12 mouse cellular contexts compared by ENCODE assay signal in the genomic region with DNA sequence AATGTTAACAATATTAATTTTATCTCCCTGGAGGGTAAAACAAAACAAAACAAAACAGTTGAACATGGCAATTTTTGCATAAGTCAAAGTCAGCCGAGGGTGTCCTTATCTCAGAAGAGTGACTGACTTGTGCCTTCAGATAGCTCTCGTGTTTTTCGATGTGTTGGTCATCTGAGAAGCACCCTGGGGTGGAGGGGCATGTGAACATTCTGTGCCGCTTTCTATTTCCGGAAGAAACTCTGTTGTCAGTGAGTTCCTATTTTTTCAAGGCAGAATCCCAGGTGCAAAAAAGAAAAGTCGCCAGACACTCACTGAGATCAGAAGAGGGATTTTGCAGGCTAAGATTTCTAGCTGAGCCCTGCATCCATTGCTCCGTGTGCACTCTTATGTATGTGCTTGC. TPM values are rescaled to one million over a fixed set of nuclear protein-coding genes. Genes with fewer than 3 reads are reported as not detected.
DNase-seq lines count a peak whose midpoint lies in the region; ATAC-seq and TF ChIP-seq lines count a peak whose summit lies in the region.
"Had no signal": no experiment of that assay in that cellular context is flagged by ENCODE, and none has a peak within 500 bp of the region (broad histone marks: within the 10 kb centered on the region; RNA-seq: fewer than 3 reads in every experiment).

No protein-coding gene starts in this region.

- peak overlapping the region; percentile 53 for H3K27ac ChIP-seq in heart, adult 2 months
- no peak overlapping the region for H3K27ac ChIP-seq in CH12.LX (ENCODE audit: insufficient read depth, low read depth)
- H3K27ac ChIP-seq in heart, embryonic 14.5 days (replicated peaks in 1 of 2; ENCODE audit: control insufficient read depth in 1 of 2, insufficient read depth in 1 of 2, low read depth in 2 of 2, low read length in 2 of 2) = no peak overlapping the region
- no peak overlapping the region for H3K27ac ChIP-seq in liver, embryonic 13.5 days
- no peak overlapping the region for H3K27ac ChIP-seq in hindbrain, embryonic 16.5 days (ENCODE audit: low read depth, low read length)
- H3K27ac ChIP-seq: forebrain, embryonic 15.5 days had no signal

- peak in 1 of 2 experiments; percentile 11 for DNase-seq in heart, adult 2 months
- DNase-seq in heart, postnatal 4 days = no peak
- DNase-seq in CH12.LX (ENCODE audit: extremely low read depth) = no peak
- no peak for DNase-seq in liver, embryonic 13.5 days
- no peak for DNase-seq in right cerebral cortex, postnatal 14 days
- no peak for DNase-seq in gastrocnemius, postnatal 25 days

- no peak for ATAC-seq in heart, embryonic 14.5 days (ENCODE audit: insufficient number of reproducible peaks, insufficient read depth, low FRiP score, low read depth)
- ATAC-seq in liver, embryonic 13.5 days (ENCODE audit: low read depth) = no peak
- no peak for ATAC-seq in hindbrain, embryonic 16.5 days
- ATAC-seq: forebrain, embryonic 15.5 days; midbrain, embryonic 16.5 days had no signal

- no peaks in the 10 kb centered on the region for H3K9me3 ChIP-seq in CH12.LX (replicated peaks; ENCODE audit: low read length)
- H3K9me3 ChIP-seq in heart, embryonic 14.5 days (ENCODE audit: control insufficient read depth, low read length) = no peaks in the 10 kb centered on the region
- H3K9me3 ChIP-seq in liver, embryonic 13.5 days (replicated peaks) = no peaks in the 10 kb centered on the region
- H3K9me3 ChIP-seq in hindbrain, embryonic 16.5 days (ENCODE audit: control insufficient read depth, low read length) = no peaks in the 10 kb centered on the region
- H3K9me3 ChIP-seq: forebrain, embryonic 15.5 days had no signal

- no peak overlapping the region for H3K4me2 ChIP-seq in CH12.LX (ENCODE audit: insufficient read depth, low read depth, poor library complexity, severe bottlenecking)
- peak overlapping the region; percentile 47 for H3K4me2 ChIP-seq in heart, embryonic 14.5 days (ENCODE audit: low read length)
- H3K4me2 ChIP-seq in liver, embryonic 13.5 days = 0 out of 2 replicates have a peak overlapping the region, but pooled peaks have one; percentile 10
- no peak overlapping the region for H3K4me2 ChIP-seq in hindbrain, embryonic 16.5 days (ENCODE audit: low read length)
- H3K4me2 ChIP-seq: forebrain, embryonic 15.5 days had no signal

- intact Hi-C loops in heart, adult 2 months (cut with DNase I) = loop anchor here (5.0 kb wide), 1 partner anchor 74 kb away; no protein-coding TSS in a partner anchor

- in situ Hi-C loops in CH12.LX (cut with MboI; ENCODE audit: low pct_ligation_motif_present, low pct_unique_long_range_greater_than_20kb, low sequenced_read_pairs) = no loop called here

- TF ChIP-seq POLR2A in heart, adult 2 months (IDR thresholded peaks at IDR 0.05; ENCODE audit: insufficient read depth, low read depth, low read length) = no peak
- no peak for TF ChIP-seq POLR2A in CH12.LX (IDR thresholded peaks at IDR 0.05; ENCODE audit: low read depth, low read length)

- no peak for TF ChIP-seq CTCF in heart, adult 2 months (IDR thresholded peaks at IDR 0.05)
- no peak for TF ChIP-seq CTCF in CH12.LX (conservative IDR thresholded peaks at IDR 0.05 in 1 of 2, IDR thresholded peaks at IDR 0.05 in 1 of 2; ENCODE audit: low read depth in 2 of 2, low read length in 2 of 2)

- peak overlapping the region; percentile 8; the same call in 1 of the 2 replicates for H3K9ac ChIP-seq in heart, adult 2 months (ENCODE audit: low read depth, low read length)
- H3K9ac ChIP-seq in CH12.LX (ENCODE audit: insufficient read depth, low read depth) = no peak overlapping the region
- peak overlapping the region; percentile 13; the same call in 1 of the 2 replicates for H3K9ac ChIP-seq in heart, embryonic 14.5 days (ENCODE audit: low read length)
- no peak overlapping the region for H3K9ac ChIP-seq in liver, embryonic 13.5 days
- H3K9ac ChIP-seq in hindbrain, embryonic 16.5 days (ENCODE audit: low read depth, low read length) = no peak overlapping the region; the same call in 1 of the 2 replicates
- H3K9ac ChIP-seq: forebrain, embryonic 15.5 days had no signal

- TF ChIP-seq EP300 in heart, adult 2 months (IDR thresholded peaks at IDR 0.05; ENCODE audit: insufficient read depth, low read depth, low read length) = no peak
- TF ChIP-seq EP300 in CH12.LX (IDR thresholded peaks at IDR 0.05; ENCODE audit: low read length) = no peak

- WGBS in heart, adult 2 months = 13% methylated on average over 7 of the region's 7 CpGs
- WGBS in heart, embryonic 14.5 days = 25% methylated on average over 7 of the region's 7 CpGs
- WGBS in liver, embryonic 13.5 days (ENCODE audit: insufficient replicate concordance) = 27% methylated on average over 7 of the region's 7 CpGs
- WGBS in hindbrain, embryonic 16.5 days = 80% methylated on average over 7 of the region's 7 CpGs

- no peak for TF ChIP-seq RAD21 in CH12.LX (IDR thresholded peaks at IDR 0.05; ENCODE audit: low read depth, low read length)

- H3K79me2 ChIP-seq in heart, adult 2 months (replicated peaks; ENCODE audit: control insufficient read depth, insufficient read depth, low read length) = no peaks in the 10 kb centered on the region
- H3K79me2 ChIP-seq in CH12.LX (replicated peaks; ENCODE audit: control insufficient read depth, extremely low read depth, insufficient read depth, poor library complexity, severe bottlenecking) = no peaks in the 10 kb centered on the region

- no peaks in the 10 kb centered on the region for H3K4me1 ChIP-seq in heart, adult 2 months (ENCODE audit: control insufficient read depth, insufficient read depth, low read length)
- H3K4me1 ChIP-seq in CH12.LX (ENCODE audit: control insufficient read depth in 1 of 2, insufficient read depth in 2 of 2) = 0 out of 4 replicates have a peak, but pooled peaks cover 0 to 2% of the 10 kb centered on the region in 2 experiments
- peaks cover 3 to 4% of the 10 kb centered on the region in 2 experiments; a peak in 1 of 4 replicates for H3K4me1 ChIP-seq in heart, embryonic 14.5 days (ENCODE audit: control insufficient read depth in 2 of 2, insufficient read depth in 2 of 2, low read length in 2 of 2)
- no peaks in the 10 kb centered on the region for H3K4me1 ChIP-seq in liver, embryonic 13.5 days (replicated peaks)
- no peaks in the 10 kb centered on the region for H3K4me1 ChIP-seq in hindbrain, embryonic 16.5 days (ENCODE audit: control insufficient read depth, insufficient read depth, low read depth, low read length)
- H3K4me1 ChIP-seq: forebrain, embryonic 15.5 days had no signal

- peak overlapping the region; percentile 29 for H3K4me3 ChIP-seq in heart, adult 2 months
- H3K4me3 ChIP-seq in CH12.LX (replicated peaks in 1 of 3; ENCODE audit: low read depth in 2 of 3, low read length in 2 of 3, poor library complexity in 1 of 3) = no peak overlapping the region
- peak overlapping the region in 1 of 2 experiments; percentile 22; a peak in 1 of 4 replicates for H3K4me3 ChIP-seq in heart, embryonic 14.5 days (ENCODE audit: control insufficient read depth in 1 of 2, insufficient read depth in 1 of 2, low read depth in 1 of 2, low read length in 2 of 2)
- no peak overlapping the region for H3K4me3 ChIP-seq in liver, embryonic 13.5 days (replicated peaks)
- no peak overlapping the region for H3K4me3 ChIP-seq in hindbrain, embryonic 16.5 days (ENCODE audit: low read length)
- H3K4me3 ChIP-seq: forebrain, embryonic 15.5 days had no signal

- dilution Hi-C loops in CH12.LX (cut with MboI; ENCODE audit: extremely low pct_ligation_motif_present, extremely low pct_unique_long_range_greater_than_20kb, low sequenced_read_pairs) = no loop called here

- no peaks in the 10 kb centered on the region for H3K27me3 ChIP-seq in heart, adult 2 months (ENCODE audit: control insufficient read depth, insufficient read depth, low read length)
- no peaks in the 10 kb centered on the region for H3K27me3 ChIP-seq in CH12.LX (replicated peaks)
- H3K27me3 ChIP-seq in heart, embryonic 14.5 days (ENCODE audit: control insufficient read depth, insufficient read depth, low read length) = no peaks in the 10 kb centered on the region
- H3K27me3 ChIP-seq in liver, embryonic 13.5 days = no peaks in the 10 kb centered on the region
- H3K27me3 ChIP-seq in hindbrain, embryonic 16.5 days (replicated peaks; ENCODE audit: control insufficient read depth, insufficient read depth, low read length) = no peaks in the 10 kb centered on the region
- H3K27me3 ChIP-seq: forebrain, embryonic 15.5 days had no signal

- H3K36me3 ChIP-seq in heart, adult 2 months (ENCODE audit: control insufficient read depth, insufficient read depth, low read length) = no peaks in the 10 kb centered on the region
- H3K36me3 ChIP-seq in CH12.LX (replicated peaks in 1 of 2; ENCODE audit: control insufficient read depth in 1 of 2, insufficient read depth in 1 of 2, low read length in 1 of 2) = no peaks in the 10 kb centered on the region
- no peaks in the 10 kb centered on the region for H3K36me3 ChIP-seq in heart, embryonic 14.5 days (ENCODE audit: control insufficient read depth, insufficient read depth, low read length)
- H3K36me3 ChIP-seq in liver, embryonic 13.5 days = no peaks in the 10 kb centered on the region
- H3K36me3 ChIP-seq in hindbrain, embryonic 16.5 days (ENCODE audit: control insufficient read depth, insufficient read depth, low read length) = no peaks in the 10 kb centered on the region
- H3K36me3 ChIP-seq: forebrain, embryonic 15.5 days had no signal

TF ChIP-seq in CH12.LX, 34 proteins besides CTCF, POLR2A, EP300 and RAD21:
- no peak for TF ChIP-seq GABPA (IDR thresholded peaks at IDR 0.05; ENCODE audit: insufficient replicate concordance, low read depth, low read length)
- no peak for TF ChIP-seq HCFC1 (IDR thresholded peaks at IDR 0.05; ENCODE audit: low read depth, low read length)
- TF ChIP-seq PAX5 (IDR thresholded peaks at IDR 0.05; ENCODE audit: low read length) = no peak
- peak; percentile 44; the same call in 1 of the 2 replicates for TF ChIP-seq BHLHE40 (IDR thresholded peaks at IDR 0.05; ENCODE audit: low read depth, low read length)
- TF ChIP-seq ETS1 (conservative IDR thresholded peaks at IDR 0.05; ENCODE audit: low read depth, low read length) = no peak
TF ChIP-seq in CH12.LX: peak in this region for 1.

RNA-seq across cellular contexts. Expression of a gene that starts 1.2 kb away (rescaled TPM):
- 1 to 10 TPM; 5.4 to 5.8 TPM for total RNA-seq in heart, adult 2 months (2021)
- 4.6 and 7.8 TPM in 2 replicates for polyA plus RNA-seq in heart, adult 2 months (2012; rRNA removed)
- total RNA-seq in heart, postnatal 4 days (2021) = 1 to 10 TPM; 8.1 to 9.8 TPM
- total RNA-seq in CH12.LX (2012; rRNA removed) (not detected in 2 replicates), CH12.LX (2014; rRNA removed) (not detected in 2 replicates)
- not detected in 2 replicates for polyA plus RNA-seq in CH12.LX (2012; ENCODE audit: insufficient read length, low read depth)
- polyA plus RNA-seq in heart, embryonic 14.5 days (2014; fragmentation: Nextera tagmentation; extraction: Ambion mirVana) = 6.0 and 7.0 TPM in 2 replicates
- 1.3 and 1.7 TPM in 2 replicates for polyA plus RNA-seq in liver, embryonic 13.5 days (2015; fragmentation: Nextera tagmentation; extraction: Ambion mirVana)
- 1.2 and 1.9 TPM in 2 replicates for polyA plus RNA-seq in hindbrain, embryonic 16.5 days (2015; fragmentation: Nextera tagmentation; extraction: Ambion mirVana)
- under 1 TPM; 0.61 to 0.70 TPM for total RNA-seq in gastrocnemius, postnatal 25 days (2021)
- total RNA-seq: common myeloid progenitor, adult 5-6 weeks; hematopoietic stem cell, adult 5-6 weeks had no signal

Comparison
In these comparisons a context has a peak if more than half of its experiments do, and no peak if none do; other contexts are left out.
1. H3K9ac ChIP-seq: peak in heart, adult 2 months (single experiment) and heart, embryonic 14.5 days (single experiment); none in CH12.LX (single experiment), liver, embryonic 13.5 days (single experiment) and hindbrain, embryonic 16.5 days (single experiment).
2. H3K4me2 ChIP-seq: peak in heart, embryonic 14.5 days (single experiment) and liver, embryonic 13.5 days (single experiment); none in CH12.LX (single experiment) and hindbrain, embryonic 16.5 days (single experiment).